Mouse (Mus musculus): ENCODE measurements around the gene Cacna1f. TPM values are rescaled to one million over a fixed set of nuclear protein-coding genes. Genes with fewer than 3 reads are reported as not detected.

The Cacna1f gene
- polyA plus RNA-seq, 2 experiments from 2014 or later: not detected

GRCm38 (mm10) chrX:7635101-7635500, 28.2 kb downstream of the Cacna1f start:
- no peak for ATAC-seq

- ATAC-seq: peak; percentile 84
These were observed 31.7 kb downstream of the Cacna1f start, which contains the start of gene Syp for GRCm38 (mm10) chrX:7638401-7639091. Gene Syp (plus strand): TSS chrX:7638471.

- no peak for ATAC-seq
These were observed 32.8 kb downstream of the Cacna1f start for GRCm38 (mm10) chrX:7639536-7640325.

- ATAC-seq: no peak
These were observed 33.9 kb downstream of the Cacna1f start for GRCm38 (mm10) chrX:7640785-7641184.

- ATAC-seq: no peak
These were observed 38.5 kb downstream of the Cacna1f start for GRCm38 (mm10) chrX:7645349-7645748.

- ATAC-seq: peak; percentile 85
These were observed 41.9 kb downstream of the Cacna1f start for GRCm38 (mm10) chrX:7648671-7649304.

- peak; percentile 94 for ATAC-seq
These were observed 50.3 kb downstream of the Cacna1f start, which contains the start of gene Prickle3 for GRCm38 (mm10) chrX:7657221-7657639. Gene Prickle3 (plus strand): TSS chrX:7657260.

GRCm38 (mm10) chrX:7658031-7658784, 51.3 kb downstream of the Cacna1f start:
- no peak for ATAC-seq

GRCm38 (mm10) chrX:7658785-7659589, 52.1 kb downstream of the Cacna1f start:
- ATAC-seq: no peak

GRCm38 (mm10) chrX:7661086-7661485, 54.2 kb downstream of the Cacna1f start:
- no peak for ATAC-seq

GRCm38 (mm10) chrX:7662936-7663335, 56.1 kb downstream of the Cacna1f start:
- no peak for ATAC-seq

- no peak for ATAC-seq
These were observed 57.9 kb downstream of the Cacna1f start for GRCm38 (mm10) chrX:7664791-7665190.

GRCm38 (mm10) chrX:7665739-7666502, 59.0 kb downstream of the Cacna1f start:
- no peak for ATAC-seq

- ATAC-seq: peak; percentile 44
These were observed 63.6 kb downstream of the Cacna1f start for GRCm38 (mm10) chrX:7670390-7670881.

GRCm38 (mm10) chrX:7670921-7671623, 64.2 kb downstream of the Cacna1f start, which contains the start of gene Plp2:
Gene Plp2 (minus strand): TSS chrX:7671390.
- ATAC-seq: peak; percentile 19

- ATAC-seq: no peak
These were observed 65.9 kb downstream of the Cacna1f start for GRCm38 (mm10) chrX:7672739-7673138.

GRCm38 (mm10) chrX:7673578-7674281, 66.8 kb downstream of the Cacna1f start:
- peak; percentile 24 for ATAC-seq

- ATAC-seq: peak; percentile 19
These were observed 67.6 kb downstream of the Cacna1f start for GRCm38 (mm10) chrX:7674284-7675000.

GRCm38 (mm10) chrX:7675001-7675380, 68.1 kb downstream of the Cacna1f start:
- no peak for ATAC-seq

All from activated CD4-positive, CD25-positive, alpha-beta regulatory T cell, adult 4 months (primary cell).